Mouse (Mus musculus): Measurements from ENCODE around the gene Atp8a2. TPM values are rescaled to one million over a fixed set of nuclear protein-coding genes. Genes with fewer than 3 reads are reported as not detected.

Atp8a2 gene
- polyA plus RNA-seq, 1 experiment = 24.7 TPM

DNA sequence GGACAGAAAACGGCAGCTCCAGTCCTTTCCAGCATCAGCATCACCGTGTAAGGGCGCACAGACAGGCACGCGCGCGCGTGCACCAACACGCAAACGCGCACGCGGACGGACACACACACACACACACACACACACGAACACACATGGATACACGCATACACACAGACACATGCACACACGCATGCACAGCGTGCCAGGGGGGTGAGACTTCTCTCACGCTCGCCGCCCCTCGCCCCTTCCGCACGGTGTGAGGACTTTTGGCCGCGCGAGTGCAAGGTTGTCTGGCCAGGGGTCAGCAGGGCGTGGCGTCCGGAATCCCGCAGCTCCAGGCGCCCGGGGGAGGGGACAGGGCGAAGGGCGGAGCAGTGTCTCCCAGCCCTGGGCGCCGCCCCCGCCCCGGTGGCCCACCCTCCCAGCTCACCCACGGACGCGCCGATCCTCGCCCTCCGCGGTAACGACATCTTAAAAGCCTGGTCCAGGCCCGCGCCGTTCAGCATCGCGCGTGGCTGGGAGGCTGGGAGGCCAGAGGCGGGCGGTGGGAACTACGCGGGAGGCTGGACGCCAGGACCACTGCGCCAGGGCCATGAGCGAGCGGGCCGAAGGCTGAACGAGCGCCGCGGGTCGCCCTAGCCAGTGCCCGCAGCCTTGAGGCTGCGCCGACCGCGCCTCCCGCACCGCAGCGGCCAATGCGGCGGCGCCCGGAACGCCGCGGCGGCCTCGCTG, 19.9 kb downstream of the Atp8a2 start:
- H3K27me3 ChIP-seq (ENCODE audit: control insufficient read depth, insufficient read depth, low read length) = no peaks in the 10 kb centered on the region
- no peaks in the 10 kb centered on the region for H3K4me1 ChIP-seq (ENCODE audit: control insufficient read depth, insufficient read depth, low read length)
- H3K27ac ChIP-seq (ENCODE audit: insufficient read depth, low read length) = peak overlapping the region; percentile 74
- peak; percentile 81 to 84 for DNase-seq
- WGBS = under 1% methylated on average over 80 of the region's 84 CpGs
- H3K4me3 ChIP-seq (replicated peaks; ENCODE audit: insufficient read depth, low read depth, low read length) = peak overlapping the region; percentile 81
- no peak for TF ChIP-seq CTCF (IDR thresholded peaks at IDR 0.05; ENCODE audit: borderline replicate concordance, insufficient read depth, low read depth, low read length)
- peak; percentile 68 for TF ChIP-seq POLR2A (IDR thresholded peaks at IDR 0.05; ENCODE audit: borderline replicate concordance, insufficient read depth, low read length)

DNA sequence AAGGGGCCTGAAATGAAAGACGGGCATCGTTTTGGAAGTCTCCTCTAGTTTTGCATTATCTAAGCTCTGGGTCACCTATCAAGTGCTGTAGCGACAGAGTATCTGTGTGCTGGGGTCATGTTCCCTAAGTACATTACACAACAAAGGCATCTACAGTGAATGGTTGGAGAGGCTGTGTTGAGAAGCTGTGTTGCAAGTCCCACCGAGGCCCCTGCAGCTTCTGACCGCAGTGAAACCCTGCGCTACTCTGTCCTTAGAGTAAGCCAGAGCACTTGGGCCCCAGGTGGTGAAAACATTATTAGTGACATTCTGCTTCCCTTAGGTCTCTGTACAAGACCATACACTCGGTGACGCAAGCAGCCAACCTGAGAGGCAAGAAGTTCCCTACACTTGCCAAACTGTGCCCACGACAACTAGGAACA, 20.5 kb downstream of the Atp8a2 start:
- TF ChIP-seq CTCF (IDR thresholded peaks at IDR 0.05; ENCODE audit: borderline replicate concordance, insufficient read depth, low read depth, low read length) = no peak
- TF ChIP-seq POLR2A (IDR thresholded peaks at IDR 0.05; ENCODE audit: borderline replicate concordance, insufficient read depth, low read length) = no peak
- Histone ChIP-seq H3K27me3 (ENCODE audit: control insufficient read depth, insufficient read depth, low read length) (no peaks in the 10 kb centered on the region), H3K27ac (ENCODE audit: insufficient read depth, low read length) (peak overlapping the region; percentile 22), H3K4me1 (ENCODE audit: control insufficient read depth, insufficient read depth, low read length) (no peaks in the 10 kb centered on the region), H3K4me3 (replicated peaks; ENCODE audit: insufficient read depth, low read depth, low read length) (peak overlapping the region; percentile 81)
- WGBS = 25% methylated on average over 9 of the region's 9 CpGs
- DNase-seq = no peak

DNA sequence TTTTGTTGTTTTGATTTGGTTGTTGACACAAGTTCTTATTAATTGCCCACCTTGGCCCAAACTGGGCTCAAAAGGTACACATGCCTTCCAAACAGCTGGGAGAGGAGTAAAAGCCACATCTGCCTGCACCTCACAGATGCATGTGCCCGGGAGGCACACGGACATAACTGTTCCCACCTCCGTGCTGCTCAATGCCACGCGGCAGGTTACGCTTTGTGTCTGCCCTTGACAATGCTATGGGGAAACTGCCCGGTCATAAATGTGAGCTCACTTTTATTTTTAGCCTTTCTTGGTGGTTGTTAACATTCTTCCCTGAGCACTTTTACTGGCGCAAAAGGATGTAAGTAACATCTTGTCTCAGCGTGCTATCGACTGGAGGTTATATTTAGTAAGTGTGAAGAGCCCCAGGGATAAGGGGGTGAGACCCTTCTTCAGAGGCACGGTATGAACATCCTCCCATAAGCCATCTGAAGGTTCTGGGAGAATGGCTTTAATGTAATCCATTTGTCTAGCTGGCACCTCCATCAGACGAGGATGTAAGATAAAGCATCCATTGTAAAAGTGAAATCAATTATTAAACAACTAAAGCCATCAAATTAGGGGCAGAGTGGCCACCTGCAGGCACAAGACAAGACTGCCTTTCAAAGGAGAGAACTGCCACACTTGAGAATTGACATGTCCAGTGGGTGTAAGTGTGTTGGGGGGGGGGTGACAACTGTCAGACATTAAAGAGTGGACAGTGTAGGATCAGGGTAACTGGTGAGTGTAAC, 24.5 kb downstream of the Atp8a2 start:
- TF ChIP-seq POLR2A (IDR thresholded peaks at IDR 0.05; ENCODE audit: borderline replicate concordance, insufficient read depth, low read length) (no peak), CTCF (IDR thresholded peaks at IDR 0.05; ENCODE audit: borderline replicate concordance, insufficient read depth, low read depth, low read length) (no peak)
- Histone ChIP-seq H3K4me1 (ENCODE audit: control insufficient read depth, insufficient read depth, low read length) (no peaks in the 10 kb centered on the region), H3K4me3 (replicated peaks; ENCODE audit: insufficient read depth, low read depth, low read length) (no peak overlapping the region), H3K27ac (ENCODE audit: insufficient read depth, low read length) (no peak overlapping the region), H3K27me3 (ENCODE audit: control insufficient read depth, insufficient read depth, low read length) (no peaks in the 10 kb centered on the region)
- DNase-seq = no peak
- whole genome bisulfite sequencing = 51% methylated on average over 12 of the region's 12 CpGs

DNA sequence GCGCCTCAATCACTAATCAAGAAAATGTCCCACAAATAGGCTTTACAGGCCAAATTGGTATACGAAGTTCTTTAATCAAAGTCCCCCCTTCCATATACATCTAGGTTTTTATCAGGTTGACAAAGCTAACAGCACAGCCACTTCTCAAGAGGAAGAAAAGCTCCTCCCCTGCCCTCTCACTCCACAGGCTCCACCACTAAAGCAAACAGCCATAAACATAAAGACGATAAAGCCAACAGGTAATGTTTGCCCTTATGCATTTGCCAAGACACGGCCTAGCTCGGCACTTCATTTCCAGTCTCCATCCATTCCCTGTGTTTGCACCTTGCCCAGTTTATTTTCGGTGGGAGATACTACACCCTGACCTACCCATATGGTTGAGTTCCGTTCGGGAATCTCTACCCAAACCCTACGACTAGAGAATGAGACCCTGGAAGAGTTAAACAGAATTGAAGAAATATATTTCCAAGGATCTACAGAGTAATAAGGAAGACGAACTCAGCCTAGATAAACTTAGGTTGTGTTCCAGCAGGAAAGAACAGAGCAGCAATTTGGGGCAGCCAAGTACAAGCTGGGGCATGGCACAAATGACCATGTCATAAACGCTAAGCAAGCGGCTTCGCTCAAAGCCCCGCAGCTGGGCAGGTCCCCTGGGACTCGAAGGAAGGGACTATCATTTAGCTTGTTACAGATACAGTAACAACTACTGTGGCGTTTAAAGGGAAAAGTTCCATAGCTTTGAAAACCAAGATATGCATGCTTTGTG, 26.0 kb downstream of the Atp8a2 start:
- no peak overlapping the region for H3K4me3 ChIP-seq (replicated peaks; ENCODE audit: insufficient read depth, low read depth, low read length)
- no peak overlapping the region for H3K27ac ChIP-seq (ENCODE audit: insufficient read depth, low read length)
- no peaks in the 10 kb centered on the region for H3K27me3 ChIP-seq (ENCODE audit: control insufficient read depth, insufficient read depth, low read length)
- WGBS = 85% methylated on average over 16 of the region's 16 CpGs
- no peaks in the 10 kb centered on the region for H3K4me1 ChIP-seq (ENCODE audit: control insufficient read depth, insufficient read depth, low read length)
- TF ChIP-seq CTCF (IDR thresholded peaks at IDR 0.05; ENCODE audit: borderline replicate concordance, insufficient read depth, low read depth, low read length) (no peak), POLR2A (IDR thresholded peaks at IDR 0.05; ENCODE audit: borderline replicate concordance, insufficient read depth, low read length) (no peak)
- no peak for DNase-seq

DNA sequence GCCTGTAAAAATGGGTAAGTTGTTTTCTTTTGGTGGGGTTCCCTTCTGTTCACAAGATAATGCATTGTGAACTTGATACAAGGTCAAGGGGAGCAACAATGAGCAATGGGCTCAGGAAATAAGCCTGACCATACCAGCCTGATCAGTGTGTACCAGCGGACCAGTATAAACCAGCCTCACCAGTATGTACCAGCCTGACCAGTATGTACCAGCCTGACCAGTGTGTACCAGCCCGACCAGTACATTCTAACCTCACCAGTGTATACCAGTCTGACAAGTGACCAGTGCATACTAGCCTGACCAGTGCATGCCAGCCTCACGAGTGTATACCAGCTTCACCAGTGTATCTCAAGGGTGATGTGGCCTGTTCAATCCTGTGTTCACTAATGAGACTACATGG, 33.6 kb downstream of the Atp8a2 start:
- no peak for TF ChIP-seq POLR2A (IDR thresholded peaks at IDR 0.05; ENCODE audit: borderline replicate concordance, insufficient read depth, low read length)
- TF ChIP-seq CTCF (IDR thresholded peaks at IDR 0.05; ENCODE audit: borderline replicate concordance, insufficient read depth, low read depth, low read length) = no peak
- H3K27ac ChIP-seq (ENCODE audit: insufficient read depth, low read length) = no peak overlapping the region
- H3K27me3 ChIP-seq (ENCODE audit: control insufficient read depth, insufficient read depth, low read length) = no peaks in the 10 kb centered on the region; the same call in 1 of the 2 replicates
- DNase-seq = no peak
- no peak overlapping the region for H3K4me3 ChIP-seq (replicated peaks; ENCODE audit: insufficient read depth, low read depth, low read length)
- 91% methylated on average over 3 of the region's 3 CpGs for WGBS
- H3K4me1 ChIP-seq (ENCODE audit: control insufficient read depth, insufficient read depth, low read length) = no peaks in the 10 kb centered on the region

DNA sequence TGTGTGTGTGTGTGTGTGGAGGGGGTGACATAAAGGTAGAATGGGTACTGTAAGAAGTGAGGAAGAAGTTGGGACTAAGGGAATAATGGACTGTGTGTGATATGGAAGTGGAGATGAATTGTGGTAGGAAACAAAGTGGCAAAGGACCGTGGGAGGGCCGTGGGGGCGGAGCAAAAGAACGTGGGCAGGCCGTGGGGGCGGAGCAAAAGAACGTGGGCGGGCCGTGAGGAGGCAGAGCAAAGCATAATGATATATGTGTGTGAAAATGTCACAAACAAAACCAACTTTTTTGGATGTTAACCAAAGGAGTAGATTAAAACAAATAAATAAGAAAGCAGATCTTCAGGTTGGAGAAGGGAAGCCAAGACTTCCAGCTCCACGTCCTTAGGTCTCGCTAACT, 44.6 kb downstream of the Atp8a2 start:
- Histone ChIP-seq H3K27me3 (ENCODE audit: control insufficient read depth, insufficient read depth, low read length) (no peaks in the 10 kb centered on the region), H3K4me3 (replicated peaks; ENCODE audit: insufficient read depth, low read depth, low read length) (no peak overlapping the region), H3K4me1 (ENCODE audit: control insufficient read depth, insufficient read depth, low read length) (no peaks in the 10 kb centered on the region), H3K27ac (ENCODE audit: insufficient read depth, low read length) (no peak overlapping the region)
- TF ChIP-seq CTCF (IDR thresholded peaks at IDR 0.05; ENCODE audit: borderline replicate concordance, insufficient read depth, low read depth, low read length) = no peak
- no peak for DNase-seq
- WGBS = 87% methylated on average over 11 of the region's 11 CpGs

DNA sequence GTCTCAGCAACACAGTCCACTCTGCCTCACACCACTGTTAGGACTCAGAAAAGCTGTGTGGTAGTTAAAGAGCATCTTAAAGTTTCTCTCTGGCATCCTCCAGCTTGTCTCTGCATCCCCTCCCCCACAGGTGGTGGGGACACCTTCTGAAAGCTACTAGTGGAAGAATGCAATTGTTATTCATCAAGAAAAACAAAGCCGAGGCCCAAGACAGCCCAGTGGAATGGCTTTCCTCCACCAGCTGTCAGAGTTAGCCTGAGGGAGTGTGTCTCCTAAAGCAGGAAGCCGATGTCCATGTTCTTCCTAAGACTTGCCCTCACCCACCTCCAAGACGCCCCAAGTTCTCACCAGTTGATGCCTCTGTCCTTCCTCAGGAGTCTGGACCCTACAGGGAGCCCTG, 48.1 kb downstream of the Atp8a2 start:
- WGBS = 63% methylated on average over 3 of the region's 3 CpGs
- TF ChIP-seq CTCF (IDR thresholded peaks at IDR 0.05; ENCODE audit: borderline replicate concordance, insufficient read depth, low read depth, low read length) (no peak), POLR2A (IDR thresholded peaks at IDR 0.05; ENCODE audit: borderline replicate concordance, insufficient read depth, low read length) (no peak)
- H3K4me1 ChIP-seq (ENCODE audit: control insufficient read depth, insufficient read depth, low read length) = no peaks in the 10 kb centered on the region

More for the DNA sequence above, 48.1 kb downstream of the Atp8a2 start:
- no peak for DNase-seq
- Histone ChIP-seq H3K4me3 (replicated peaks; ENCODE audit: insufficient read depth, low read depth, low read length) (no peak overlapping the region), H3K27ac (ENCODE audit: insufficient read depth, low read length) (no peak overlapping the region), H3K27me3 (ENCODE audit: control insufficient read depth, insufficient read depth, low read length) (no peaks in the 10 kb centered on the region)

Data from cerebellum, adult 2 months (tissue).